Mouse (Mus musculus): ENCODE measurements around the gene Cacna1a.
A peak's percentile ranks its signal among the peaks of the same experiment; 100 is the strongest.
"Not testable (repeated sequence)": the region's sequence is repeated elsewhere in the genome, so short reads cannot be mapped to it uniquely, and the experiment has no call there.

Cacna1a gene

DNA sequence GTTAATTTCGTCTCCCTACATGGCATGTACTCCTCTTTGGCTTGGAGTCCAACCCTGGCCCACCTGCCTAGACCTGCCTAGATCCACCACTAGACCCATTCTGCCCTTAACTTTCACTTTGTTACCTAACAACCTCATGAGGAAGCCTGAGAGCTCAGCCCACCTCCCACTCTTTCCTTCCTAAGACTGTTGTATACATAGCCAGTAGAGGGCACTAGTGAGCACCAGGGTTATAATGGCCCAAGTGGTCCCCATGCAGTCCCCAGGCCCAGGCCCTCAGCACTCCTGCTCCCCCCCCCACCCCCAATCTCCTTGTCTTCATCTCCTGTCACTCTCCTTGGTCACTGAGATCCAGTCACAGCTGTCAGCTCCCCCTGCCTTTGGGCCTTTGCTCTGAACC is 86.2 kb downstream of the Cacna1a start:
- no peak for DNase-seq (ENCODE audit: low read depth, low spot score)

- DNase-seq (ENCODE audit: low read depth, low spot score), result no peak
These were observed 89.1 kb downstream of the Cacna1a start for GRCm38 (mm10) chr8:84477341-84477740.

DNA sequence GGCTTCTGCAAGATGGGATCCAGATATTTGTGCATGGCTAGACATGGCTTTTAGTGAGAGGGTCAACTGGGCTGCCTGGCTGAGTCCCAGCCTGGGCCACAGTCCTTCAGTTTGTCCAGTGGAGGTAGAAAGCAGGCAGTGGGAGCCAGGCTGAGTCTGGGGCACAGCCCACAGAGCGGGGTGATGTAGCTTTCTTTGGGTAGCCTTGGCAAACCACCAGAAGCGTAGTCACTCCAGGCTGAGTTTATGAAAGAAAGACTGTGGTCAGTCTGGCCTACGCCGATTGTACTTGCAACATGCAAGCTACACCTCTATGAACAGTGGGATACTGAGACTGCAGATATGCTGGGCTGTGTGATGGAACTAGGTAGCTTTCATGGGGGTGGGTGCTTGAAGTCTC is 94.8 kb downstream of the Cacna1a start:
- no peak for DNase-seq (ENCODE audit: low read depth, low spot score)

- no peak for DNase-seq (ENCODE audit: low read depth, low spot score)
These were observed 97.1 kb downstream of the Cacna1a start for GRCm38 (mm10) chr8:84485366-84485765.

- no peak for DNase-seq (ENCODE audit: low read depth, low spot score)
These were observed 97.6 kb downstream of the Cacna1a start for GRCm38 (mm10) chr8:84485864-84486263.

DNA sequence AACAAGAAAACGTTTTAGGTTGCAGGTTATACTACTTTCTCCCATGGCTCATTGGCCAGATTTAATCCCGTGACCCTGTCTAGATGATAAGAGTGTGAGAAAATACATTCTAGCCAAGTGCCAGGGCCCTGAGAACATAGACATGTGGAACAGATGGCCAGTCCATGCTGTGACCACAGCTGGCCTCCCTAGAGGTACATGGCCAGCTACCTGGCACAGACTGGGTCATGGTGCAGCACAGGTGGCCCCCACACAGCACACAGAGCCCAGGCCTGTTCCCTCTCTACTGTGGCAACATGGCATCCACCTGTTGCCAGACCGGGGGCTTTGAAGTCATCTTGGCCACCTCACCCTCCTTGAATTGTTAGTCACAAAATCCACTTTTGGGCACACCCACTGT is 101.0 kb downstream of the Cacna1a start:
- no peak for DNase-seq (ENCODE audit: low read depth, low spot score)

DNA sequence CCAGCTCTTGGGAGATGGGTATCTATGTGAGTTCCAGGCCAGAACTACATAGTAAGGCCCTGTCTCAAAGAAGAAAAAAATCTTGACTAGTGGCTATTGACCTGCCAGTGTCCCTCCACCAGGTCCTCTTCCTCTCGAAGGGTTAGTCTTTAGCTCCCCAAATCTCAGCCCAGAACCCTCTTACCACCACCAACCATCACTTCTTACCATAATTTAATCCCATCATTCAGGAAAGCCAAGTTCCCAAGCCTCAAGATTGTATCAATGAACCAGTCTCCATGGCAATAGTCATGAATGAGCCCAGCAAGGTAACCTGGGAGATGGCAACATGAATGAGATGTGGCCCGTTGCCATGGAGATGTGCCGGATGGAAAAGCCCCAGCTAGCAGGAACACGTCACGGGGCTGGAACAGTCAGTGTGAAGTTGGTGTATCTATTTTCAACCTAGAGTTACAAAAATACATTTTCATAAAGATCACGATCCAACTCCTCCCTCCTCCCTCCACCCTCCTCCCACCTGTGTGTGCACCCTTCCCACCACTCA is 106.4 kb downstream of the Cacna1a start:
- peak; percentile 26 for DNase-seq (ENCODE audit: low read depth, low spot score)

DNA sequence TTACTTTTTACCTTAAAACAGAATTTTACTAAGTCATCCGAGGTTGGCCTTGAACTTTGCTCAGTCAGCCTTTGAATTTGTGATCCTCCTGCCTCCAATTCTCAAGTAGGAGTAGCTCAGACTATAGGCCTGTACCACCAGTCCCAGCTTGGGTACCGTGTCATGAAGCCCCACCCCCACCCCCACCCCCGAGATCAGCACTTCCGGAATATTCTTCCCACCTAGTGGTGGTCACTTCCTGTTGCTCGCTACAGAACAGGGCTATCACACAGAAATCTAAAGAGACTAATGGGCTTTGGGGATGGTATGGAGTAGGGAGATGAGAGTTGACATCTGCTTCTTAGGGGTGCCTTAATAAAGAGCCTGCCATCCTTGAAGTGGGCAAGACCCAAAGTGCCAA is 112.9 kb downstream of the Cacna1a start:
- no peak for DNase-seq (ENCODE audit: low read depth, low spot score)

GRCm38 (mm10) chr8:84501671-84502308 is 113.5 kb downstream of the Cacna1a start:
- peak; percentile 30 for DNase-seq (ENCODE audit: low read depth, low spot score)

GRCm38 (mm10) chr8:84502638-84503037 is 114.4 kb downstream of the Cacna1a start:
- DNase-seq (ENCODE audit: low read depth, low spot score), result no peak

- DNase-seq (ENCODE audit: low read depth, low spot score), result no peak
These were observed 119.0 kb downstream of the Cacna1a start for GRCm38 (mm10) chr8:84507220-84507619.

DNA sequence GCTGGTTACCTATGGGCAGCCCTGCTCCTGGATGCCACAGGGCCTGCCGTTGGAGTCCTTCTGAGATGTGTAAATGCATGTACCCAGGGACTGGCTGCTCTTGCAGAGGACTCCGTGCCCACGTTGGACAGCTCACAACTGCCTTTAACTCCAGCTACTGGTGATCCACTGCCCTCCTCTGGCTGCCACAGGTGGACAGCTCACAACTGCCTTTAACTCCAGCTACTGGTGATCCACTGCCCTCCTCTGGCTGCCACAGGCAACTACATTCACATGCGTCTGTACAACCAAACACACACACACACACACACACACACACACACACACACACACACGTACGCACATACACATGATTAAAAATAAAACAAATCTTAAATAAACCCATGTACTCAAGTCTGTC is 121.5 kb downstream of the Cacna1a start:
- DNase-seq (ENCODE audit: low read depth, low spot score), result not testable (repeated sequence)

DNA sequence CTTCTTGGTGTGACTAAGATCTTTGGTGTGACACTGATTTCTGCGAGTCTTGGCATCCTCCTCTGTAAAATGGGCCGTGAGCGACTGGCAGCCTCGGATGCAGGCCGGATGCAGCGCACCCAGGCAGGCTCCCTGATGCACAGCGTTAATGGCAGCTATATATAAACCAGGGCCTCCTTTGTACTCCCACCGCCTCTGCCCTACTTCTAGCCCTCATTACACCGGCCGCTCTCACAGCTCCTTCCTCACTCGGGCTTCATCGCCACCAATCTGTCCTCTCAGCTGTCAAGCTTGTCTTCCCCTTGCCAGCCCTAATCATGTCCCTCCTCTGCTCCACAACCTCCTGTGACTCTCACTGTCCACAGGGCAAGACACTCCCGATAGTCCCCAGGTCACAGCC is 123.4 kb downstream of the Cacna1a start:
- DNase-seq (ENCODE audit: low read depth, low spot score), result no peak

- DNase-seq (ENCODE audit: low read depth, low spot score), result peak; percentile 12
These were observed 125.5 kb downstream of the Cacna1a start for GRCm38 (mm10) chr8:84513765-84514164.

GRCm38 (mm10) chr8:84518180-84518579 is 129.9 kb downstream of the Cacna1a start:
- no peak for DNase-seq (ENCODE audit: low read depth, low spot score)

GRCm38 (mm10) chr8:84518720-84519119 is 130.5 kb downstream of the Cacna1a start:
- DNase-seq (ENCODE audit: low read depth, low spot score), result no peak

- DNase-seq (ENCODE audit: low read depth, low spot score), result no peak
These were observed 131.8 kb downstream of the Cacna1a start for GRCm38 (mm10) chr8:84519767-84520626.

- no peak for DNase-seq (ENCODE audit: low read depth, low spot score)
These were observed 132.8 kb downstream of the Cacna1a start for GRCm38 (mm10) chr8:84520999-84521398.

DNA sequence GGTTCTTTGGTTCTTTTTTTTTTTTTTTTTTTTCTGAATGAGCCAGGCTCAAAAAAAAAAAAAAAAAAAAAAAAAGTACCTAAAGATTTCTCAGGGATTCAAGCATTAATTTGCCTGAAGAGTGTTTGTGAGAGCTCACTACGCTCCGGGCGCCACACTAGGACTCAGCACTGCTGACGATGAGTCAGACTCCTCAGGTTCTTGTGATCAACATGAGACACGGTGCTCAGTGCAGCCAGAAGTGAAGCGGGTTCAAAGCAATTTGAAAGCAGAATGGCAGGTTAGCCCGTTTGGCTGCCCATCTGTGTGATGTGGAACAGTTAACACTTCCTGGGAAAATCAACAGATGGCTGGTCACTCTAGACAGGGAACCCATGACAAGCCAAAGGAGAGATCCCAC is 139.8 kb downstream of the Cacna1a start:
- no peak for DNase-seq (ENCODE audit: low read depth, low spot score)

DNA sequence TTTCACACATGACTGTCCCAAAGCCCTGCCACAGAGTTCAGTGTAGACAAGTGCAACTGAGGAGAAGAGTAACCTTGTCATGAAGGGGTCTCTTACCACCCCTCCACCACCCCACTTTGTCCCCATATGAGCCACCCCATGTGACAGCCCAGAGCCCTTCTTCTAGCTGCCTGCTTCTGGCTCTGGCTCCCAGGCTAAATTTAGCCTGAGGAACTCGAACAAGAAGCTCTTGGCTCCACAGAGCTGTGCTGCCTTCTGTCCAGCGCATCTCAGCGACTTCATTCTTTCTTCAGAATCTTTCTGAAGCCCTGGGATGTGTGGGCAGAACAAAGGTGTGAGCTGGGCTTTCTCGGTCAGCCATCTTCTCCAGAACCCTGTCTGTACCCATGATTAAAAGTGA is 141.3 kb downstream of the Cacna1a start:
- no peak for DNase-seq (ENCODE audit: low read depth, low spot score)

GRCm38 (mm10) chr8:84532725-84533124 is 144.5 kb downstream of the Cacna1a start:
- DNase-seq (ENCODE audit: low read depth, low spot score), result no peak

GRCm38 (mm10) chr8:84533341-84533740 is 145.1 kb downstream of the Cacna1a start:
- no peak for DNase-seq (ENCODE audit: low read depth, low spot score)

DNA sequence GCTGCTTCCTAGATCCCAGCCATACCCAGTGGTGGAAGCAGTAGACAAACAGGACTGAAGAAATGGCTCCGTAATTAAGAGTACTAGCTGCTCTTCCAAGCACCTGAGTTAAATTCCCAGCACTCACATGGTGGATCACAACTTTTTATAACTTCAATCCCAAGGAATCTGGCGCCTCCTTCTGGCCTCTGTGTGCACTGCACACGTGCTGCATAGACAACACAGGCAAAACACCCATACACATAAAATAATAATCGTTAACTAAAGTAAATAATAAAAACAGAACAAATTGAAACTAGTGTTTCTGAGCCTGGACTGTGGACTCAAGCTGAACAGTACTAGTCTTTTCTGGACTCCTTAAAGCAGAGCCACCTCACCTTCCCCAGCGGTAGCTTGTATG is 148.7 kb downstream of the Cacna1a start:
- DNase-seq (ENCODE audit: low read depth, low spot score), result no peak

All from mesoderm, embryonic 11.5 days (tissue).